Mouse (Mus musculus): ENCODE data around the gene Bpi.
A peak's percentile ranks its signal among the peaks of the same experiment; 100 is the strongest.

Gene Bpi

DNA sequence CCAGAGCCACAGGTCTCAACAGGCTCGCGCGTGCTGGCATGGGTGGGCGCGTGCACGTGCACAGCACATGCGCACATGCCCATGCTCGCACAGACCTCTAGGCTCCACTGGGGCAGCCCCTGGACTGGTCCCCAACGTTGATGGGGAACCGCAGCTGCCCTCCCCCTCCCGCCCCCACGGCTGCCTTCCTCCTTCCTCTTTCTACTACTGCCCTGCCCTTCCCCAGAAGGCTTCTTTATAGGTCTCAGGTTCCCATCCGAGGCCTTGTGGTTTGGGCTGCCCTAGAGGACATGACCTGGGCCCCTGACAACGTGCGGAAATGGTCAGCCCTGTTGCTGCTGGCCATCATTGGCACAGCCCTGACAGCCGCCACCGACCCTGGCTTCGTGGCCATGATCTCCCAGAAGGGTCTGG is at the start of gene Bpi:
Bpi (plus strand) TSS at position 90 of the 414 bp plus-strand sequence.
- peak in 1 of 2 experiments; percentile 12 for DNase-seq (ENCODE audit: low spot score in 2 of 2)

DNA sequence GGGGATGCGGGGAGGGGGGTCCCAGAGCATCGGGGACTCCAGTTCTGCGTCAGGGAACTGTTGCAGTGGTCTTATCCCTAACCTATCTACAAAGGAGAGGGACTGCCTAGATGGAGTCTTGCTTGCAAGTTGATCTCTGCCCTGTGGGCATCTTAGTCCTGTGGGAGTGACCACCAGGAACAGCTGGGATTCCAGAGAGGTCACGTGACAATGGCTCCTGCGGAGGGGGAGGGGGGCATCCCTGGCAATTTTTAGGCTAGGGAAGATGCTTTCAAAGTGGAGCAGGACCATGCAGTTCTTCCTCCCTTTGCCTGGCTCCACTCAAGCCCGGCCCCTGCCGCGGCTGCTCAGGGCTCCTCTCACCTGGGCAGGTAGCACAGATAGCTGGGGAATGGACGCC is 48.1 kb upstream of the Bpi start:
- no peak for DNase-seq (ENCODE audit: low spot score in 2 of 2)

DNA sequence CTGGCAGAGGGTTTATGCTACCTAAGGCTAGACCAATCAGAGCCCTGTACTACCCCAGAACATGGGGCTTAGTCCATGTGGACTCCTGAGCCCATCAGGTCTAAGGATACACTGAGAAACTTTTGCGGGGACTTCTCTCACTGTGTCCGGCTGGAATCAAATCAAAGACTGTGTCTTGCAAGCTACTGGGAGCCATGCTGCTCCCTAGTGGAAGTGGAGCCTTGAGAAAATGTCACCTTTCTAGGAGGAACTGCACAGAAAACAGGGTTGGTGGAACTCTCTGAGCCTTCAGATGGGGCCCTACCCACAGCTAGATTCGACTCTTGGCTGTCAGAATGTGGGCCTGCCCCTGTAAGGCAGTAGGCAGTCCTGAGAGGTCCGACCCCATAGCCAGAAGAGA is 47.4 kb upstream of the Bpi start:
- peak in 1 of 2 experiments; percentile 24 for DNase-seq (ENCODE audit: low spot score in 2 of 2)

DNA sequence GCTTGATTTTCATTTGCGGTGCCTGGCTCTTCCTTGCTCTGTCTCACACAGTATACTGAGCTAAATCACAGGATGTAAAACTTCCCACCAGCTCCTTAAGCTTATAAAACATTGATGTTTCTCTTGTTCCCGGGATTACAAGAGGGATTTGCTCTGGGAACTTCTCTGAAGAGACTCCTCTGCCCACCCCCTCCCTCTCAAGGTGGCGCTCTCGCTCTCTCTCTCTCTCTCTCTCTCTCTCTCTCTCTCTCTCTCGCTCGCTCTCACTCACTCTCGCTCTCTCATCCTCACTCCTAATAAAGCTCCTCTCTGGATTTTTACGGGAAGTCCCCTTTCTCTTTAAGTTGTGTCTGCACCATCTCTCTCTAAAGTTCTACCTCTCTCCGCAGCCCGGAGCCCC is 46.9 kb upstream of the Bpi start:
- DNase-seq (ENCODE audit: low spot score in 2 of 2), result no peak

DNA sequence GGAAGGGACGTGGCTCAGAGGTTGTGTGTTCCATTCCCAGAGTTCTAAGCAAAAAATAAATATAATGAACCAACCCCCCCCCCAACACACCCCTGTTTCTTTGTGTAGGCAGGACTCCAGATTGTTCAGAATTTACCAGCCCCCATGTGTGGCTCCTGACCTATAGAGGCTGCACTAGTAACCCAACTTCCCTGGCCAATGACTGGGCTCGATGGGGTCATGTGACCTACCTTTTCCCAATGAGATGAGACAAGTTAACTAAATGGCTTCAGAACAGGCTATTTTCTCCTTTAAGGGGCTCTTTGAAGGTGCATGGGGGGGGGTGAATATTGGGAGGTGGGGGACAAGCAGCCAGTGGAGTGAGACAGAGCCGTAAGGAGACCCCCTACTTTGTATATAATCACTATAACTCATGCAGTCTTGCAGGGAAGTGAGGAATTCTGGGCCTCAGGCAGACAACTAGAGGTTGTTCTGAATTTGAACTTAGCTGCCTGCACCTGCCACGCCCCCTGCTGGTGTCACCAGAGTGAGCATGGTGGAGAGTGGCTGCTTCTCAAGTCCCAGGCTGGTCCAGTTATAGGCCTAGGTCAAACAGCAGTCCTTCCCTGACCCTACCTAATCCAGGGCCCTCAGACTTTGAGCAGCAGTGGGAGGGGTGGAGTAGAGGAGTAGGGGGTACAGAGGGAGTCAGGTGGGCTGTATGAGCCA is 46.0 kb upstream of the Bpi start:
- no peak for DNase-seq (ENCODE audit: low spot score in 2 of 2)

DNA sequence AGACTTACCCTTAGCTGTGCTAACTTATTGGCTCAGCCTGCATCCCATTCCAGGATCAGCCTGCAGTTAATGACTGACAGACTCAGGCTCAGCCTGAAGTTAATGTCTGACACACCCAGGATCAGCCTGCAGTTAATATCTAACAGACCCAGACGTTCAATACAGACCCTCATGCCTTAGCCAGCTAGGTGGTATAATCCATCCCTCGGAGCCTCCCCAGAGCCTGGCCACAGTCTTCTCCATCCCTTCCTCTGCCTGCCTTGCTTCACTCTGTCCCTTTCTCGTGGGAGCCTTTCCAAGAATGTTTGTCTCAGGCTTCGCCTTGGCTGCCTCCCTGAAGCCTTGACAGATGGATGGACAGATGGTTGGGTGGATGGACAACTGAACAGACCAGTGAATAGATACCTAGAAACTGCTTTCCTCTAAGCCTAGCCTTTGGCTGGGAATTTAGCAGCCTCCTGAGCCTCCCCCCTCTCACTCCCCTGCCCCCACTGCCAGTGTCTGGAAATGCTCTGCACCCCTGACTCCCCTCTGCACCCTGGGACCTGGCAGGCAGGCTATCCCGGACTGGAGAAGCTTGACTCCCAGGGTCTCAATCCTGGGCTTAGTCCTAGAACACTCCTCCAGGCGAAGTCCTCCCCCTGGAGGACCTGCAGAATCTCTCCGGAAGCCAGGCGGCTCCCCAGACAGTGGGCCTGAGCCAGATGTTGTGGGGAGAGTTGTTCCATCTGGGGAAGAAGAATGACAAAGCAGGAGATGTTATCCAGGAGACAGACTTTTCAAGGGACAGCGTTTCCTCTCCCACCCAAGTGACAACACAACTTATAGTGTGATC is 42.4 kb upstream of the Bpi start:
- no peak for DNase-seq (ENCODE audit: low spot score in 2 of 2)

DNA sequence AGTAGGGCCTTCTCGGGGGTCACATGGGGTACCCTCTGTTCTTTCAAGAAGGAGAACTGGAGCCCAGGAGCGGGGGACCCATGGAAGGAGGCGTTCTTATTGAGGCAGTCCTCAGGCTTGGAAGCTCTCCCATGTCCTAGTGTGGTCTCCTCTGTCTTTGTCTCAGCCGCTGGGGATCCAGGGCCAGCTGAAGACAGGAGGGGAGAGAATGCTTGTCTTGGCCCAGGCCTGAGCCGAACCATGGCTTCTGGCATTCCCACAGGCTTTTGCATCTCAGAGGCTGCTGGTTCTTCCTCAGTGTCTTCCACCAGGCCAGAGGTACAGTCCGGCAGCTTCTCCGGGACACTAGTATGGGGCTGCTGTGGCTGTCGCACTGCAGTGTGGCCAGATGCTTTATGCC is 41.4 kb upstream of the Bpi start:
- DNase-seq (ENCODE audit: low spot score in 2 of 2), result no peak

DNA sequence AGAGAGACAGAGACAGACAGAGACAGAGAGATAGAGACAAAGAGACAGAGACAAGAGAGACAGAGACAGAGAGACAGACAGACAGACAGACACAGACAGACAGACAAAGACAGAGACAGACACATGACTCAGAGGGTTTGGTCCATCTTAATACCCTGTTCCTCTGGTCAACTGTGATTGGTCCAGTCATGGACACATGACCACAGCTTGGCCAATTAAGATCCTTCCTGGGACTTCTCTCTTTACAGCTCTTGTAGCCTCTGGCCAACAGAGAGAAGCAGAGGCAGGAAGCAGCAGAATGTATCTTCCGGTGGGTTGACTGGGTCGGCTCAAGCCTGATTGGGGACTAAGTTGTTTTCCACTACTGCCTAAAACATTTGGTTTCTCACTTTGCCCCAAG is 38.3 kb upstream of the Bpi start:
- no peak for DNase-seq (ENCODE audit: low spot score in 2 of 2)

DNA sequence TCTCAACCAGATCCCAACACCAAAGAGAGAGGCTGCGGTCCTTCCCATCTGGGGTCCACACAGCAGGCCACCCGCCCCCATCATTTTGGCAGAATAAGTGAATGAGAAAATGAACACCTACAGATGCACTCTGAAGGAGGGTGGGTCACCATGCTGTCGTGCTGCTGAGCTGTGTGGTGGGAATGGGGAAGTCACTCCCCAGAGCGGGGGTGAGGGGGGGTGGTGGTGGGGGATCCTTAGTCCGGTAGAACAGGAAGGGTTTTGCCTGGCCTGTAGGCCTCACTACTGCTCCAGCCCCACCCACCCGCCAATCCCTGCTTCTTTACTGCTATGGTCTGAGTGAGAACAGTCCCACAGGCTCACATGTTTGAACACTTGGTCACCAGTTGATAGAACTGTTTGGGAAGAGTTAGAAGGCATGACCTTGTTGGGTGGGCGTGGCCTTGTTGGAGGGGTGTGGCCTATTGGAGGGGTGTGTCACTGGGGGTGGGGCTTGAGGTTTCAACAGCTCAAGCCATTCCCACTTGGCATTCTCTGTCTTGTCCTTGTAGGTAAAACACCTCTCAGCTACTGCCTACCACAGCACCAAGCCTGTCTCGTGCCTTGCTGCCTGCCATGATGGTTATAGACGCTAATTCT is 36.3 kb upstream of the Bpi start:
- DNase-seq (ENCODE audit: low spot score in 2 of 2), result no peak

DNA sequence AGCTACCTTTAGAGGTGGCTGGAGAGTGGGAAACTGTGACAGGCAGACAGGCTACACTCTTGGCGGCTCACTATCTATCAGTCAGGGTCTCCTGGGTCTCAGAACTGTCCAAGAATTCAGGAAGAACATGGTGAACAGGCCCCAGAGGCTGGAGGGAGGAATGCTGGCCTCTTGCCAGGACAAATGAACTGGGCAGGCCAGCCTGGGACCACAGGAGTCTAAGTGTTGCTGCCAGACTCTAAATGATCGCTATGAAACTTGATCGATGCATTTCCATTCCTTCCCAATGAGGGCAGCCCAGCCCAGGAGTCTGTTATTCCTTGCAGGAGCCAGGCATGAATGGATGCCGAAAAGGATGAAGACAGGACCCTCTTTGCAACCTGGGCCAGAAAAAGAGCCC is 35.2 kb upstream of the Bpi start:
- no peak for DNase-seq (ENCODE audit: low spot score in 2 of 2)

DNA sequence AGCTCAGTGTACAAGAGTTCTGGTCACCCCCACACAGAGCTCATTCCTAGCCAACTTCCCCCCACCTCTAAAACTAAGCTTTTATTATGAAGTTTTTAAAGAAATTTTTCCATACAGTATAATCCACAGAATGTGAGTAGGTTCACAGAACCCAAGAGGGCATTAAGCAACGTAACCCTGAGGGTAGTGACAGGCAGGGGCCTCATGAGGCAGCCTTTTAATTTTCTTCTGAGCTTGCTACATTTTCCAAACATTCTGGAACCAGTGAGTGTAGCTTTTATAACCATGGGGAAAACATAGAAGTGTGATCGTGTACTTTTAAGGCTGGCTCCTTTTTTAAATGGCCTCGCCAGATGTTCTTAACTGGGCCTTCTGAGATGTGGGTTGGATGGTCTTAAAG is 34.4 kb upstream of the Bpi start:
- DNase-seq (ENCODE audit: low spot score in 2 of 2), result no peak

DNA sequence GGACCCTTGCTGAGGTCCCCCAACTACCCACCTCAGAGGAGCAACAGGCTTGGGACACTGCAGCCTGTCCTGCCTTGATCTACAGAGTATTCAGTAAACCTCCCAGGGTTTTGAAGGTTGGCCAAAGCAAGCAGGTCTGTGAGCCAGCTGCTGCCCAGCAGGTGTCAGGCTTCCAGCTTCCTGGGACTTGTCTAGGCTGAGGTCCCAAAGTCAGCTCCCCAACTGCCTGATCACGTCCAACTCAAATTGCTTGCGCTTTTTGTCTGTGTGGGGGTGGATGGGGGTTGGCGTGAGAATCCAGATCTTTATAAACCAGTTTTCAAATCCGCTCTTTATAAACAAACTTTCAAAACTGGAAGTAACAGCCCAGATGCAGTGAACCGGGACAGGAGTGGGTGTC is 32.6 kb upstream of the Bpi start:
- DNase-seq (ENCODE audit: low spot score in 2 of 2), result no peak

DNA sequence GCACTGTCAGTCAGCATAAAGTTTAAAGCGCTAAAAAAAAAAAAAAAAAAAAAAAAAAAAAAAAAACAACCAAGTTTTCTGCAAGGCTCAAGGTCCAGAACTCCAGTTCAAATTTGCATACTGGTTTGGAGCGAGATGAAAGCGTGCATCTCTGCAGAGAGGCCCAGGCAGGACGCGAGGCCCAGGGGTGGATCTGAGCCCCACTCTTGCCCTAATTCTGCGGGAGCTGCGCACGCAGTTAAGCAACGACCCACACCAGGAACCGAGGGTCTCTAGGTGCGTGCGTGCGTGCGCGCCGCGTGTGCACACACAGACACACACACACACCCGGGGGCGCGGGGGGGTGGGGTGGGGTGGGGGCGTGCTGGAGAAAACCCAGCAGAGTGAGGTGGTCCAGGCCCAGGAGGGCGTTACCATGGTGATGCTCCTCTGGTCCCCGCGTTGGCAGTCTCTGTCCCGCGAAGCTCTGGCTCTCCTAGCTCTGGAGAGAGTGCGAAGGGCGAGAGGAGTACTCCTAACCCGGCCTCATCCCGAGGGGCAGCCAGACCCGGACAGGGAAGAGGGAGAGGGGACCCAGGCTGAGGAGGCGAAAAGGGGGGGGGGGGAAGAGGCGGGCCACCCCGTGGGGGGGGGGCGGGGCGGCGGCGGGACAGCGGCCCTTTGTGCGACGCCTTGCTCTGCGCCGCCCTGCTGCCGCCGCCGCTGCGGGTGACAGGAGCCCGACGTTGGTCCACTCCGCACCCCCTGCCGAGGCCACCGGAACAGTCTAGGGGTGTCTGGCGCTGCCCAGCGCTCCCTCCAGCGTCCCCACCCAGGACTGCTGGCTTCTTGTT is 29.0 kb upstream of the Bpi start, which contains the start of gene D630003M21Rik:
D630003M21Rik (minus strand) TSS at position 553 of the 833 bp plus-strand sequence.
- DNase-seq (ENCODE audit: low spot score in 2 of 2), result no peak

DNA sequence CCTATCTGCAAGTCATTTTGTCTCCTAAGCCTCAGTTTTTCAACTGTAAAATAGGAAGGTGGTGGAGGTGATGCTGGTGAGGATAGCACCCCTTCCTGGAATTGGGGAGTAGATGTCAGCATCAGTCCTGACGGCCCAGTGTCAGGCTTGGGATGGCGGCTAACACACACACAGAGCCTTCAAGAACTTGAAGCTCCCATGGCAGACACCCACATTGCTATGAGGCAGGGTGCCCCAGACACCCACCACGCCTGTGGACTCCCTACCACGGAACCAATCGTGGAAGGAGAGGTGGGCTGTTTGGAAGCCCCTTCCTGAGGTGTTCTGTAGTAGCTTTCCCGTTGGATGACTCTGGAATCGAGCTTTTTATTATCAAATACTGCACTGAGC is 28.4 kb upstream of the Bpi start:
- DNase-seq (ENCODE audit: low spot score in 2 of 2), result no peak

DNA sequence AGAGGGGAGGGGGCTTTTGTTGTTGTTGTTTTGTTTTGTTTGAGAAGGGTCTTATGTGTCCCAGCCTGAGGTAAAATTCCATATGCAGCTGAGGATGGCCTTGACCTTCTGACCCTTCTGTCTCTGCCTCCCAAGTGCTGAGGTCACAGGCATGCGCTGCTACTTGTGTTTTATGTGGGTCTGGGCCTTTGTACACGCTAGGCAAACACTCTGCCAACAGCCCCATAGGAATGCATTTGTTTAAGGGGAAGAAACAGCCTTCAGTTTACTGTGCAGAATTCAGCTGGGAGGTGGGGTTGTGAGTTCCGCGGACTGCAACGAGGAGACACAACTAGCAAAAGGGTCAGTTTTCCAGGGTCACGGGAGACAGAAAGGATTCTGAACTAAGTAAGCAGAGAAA is 27.3 kb upstream of the Bpi start:
- no peak for DNase-seq (ENCODE audit: low spot score in 2 of 2)

DNA sequence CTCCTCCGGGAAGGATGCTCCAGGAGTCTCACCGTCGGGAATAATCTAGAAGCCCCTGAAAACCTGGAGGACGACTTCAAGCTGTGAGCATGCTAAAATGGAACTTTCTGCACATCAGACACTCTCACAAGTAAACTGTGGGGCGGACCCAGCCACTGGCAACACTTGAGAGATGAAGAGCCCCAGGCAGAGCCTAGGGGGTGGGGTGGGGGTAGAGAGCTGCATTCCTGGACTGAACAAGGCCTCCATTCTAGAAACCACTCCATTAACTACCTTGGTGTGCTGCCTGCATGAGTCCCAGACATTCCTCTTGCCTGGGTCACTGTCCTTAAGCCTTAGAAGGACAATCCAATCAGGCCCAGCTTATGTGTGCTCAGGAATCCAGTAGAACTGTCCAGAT is 26.8 kb upstream of the Bpi start:
- no peak for DNase-seq (ENCODE audit: low spot score in 2 of 2)

DNA sequence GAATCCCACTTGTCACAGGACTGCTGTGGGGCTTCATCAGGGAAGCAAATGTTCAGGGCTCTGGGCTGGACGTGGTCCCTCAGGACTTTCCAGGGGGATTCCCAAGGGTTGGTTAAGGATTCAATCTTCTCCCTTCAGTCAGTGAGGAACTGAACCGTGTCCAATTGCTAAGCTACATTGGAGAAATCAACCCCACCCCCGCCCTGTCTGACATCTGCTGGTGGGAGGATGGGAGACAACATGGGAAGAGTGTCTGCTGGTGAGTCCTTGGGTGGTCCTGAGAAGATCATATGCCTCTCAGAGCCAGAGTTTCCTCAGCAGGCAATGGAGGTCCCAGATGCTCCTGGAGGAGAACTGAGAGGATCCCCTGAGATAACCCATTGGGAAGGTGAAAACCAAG is 25.5 kb upstream of the Bpi start:
- no peak for DNase-seq (ENCODE audit: low spot score in 2 of 2)

DNA sequence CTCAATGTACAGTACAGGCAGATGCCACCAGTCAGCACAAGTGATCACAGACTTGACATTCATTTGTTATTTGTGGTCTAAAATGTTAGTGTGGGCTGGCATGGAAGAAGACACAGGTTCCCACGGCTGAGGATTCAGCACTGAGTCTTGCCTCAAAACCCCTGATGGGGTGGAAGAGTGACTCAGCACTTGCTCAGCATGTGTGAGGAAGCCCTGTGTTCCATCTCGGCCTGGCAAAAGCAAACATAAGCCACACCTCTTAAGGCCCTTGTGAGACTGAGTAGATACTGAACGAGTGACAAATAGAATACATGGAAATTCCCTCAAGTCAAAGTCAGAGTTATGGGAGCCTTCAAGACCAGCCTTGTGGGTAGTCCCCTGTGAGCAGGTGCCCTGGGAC is 24.8 kb upstream of the Bpi start:
- no peak for DNase-seq (ENCODE audit: low spot score in 2 of 2)

DNA sequence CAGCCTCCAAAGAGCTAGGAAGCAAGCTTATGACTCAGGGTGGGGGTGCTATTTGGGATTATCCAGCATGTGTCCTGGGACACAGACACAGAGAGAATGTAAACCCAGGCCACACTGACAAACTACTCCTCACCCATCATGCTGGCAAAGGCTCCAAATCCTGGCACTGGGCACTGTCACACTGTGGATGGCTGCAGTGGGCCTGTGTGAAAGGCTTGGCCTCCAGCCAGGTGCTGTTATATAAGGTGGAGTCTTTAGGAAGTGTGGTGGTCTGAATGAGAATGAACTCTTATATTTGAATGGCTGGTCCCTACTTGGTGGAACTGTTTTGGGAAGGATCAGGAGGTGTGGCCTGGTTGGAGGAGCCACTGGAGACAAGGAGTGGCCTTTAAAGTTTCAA is 21.2 kb upstream of the Bpi start:
- no peak for DNase-seq (ENCODE audit: low spot score in 2 of 2)

DNA sequence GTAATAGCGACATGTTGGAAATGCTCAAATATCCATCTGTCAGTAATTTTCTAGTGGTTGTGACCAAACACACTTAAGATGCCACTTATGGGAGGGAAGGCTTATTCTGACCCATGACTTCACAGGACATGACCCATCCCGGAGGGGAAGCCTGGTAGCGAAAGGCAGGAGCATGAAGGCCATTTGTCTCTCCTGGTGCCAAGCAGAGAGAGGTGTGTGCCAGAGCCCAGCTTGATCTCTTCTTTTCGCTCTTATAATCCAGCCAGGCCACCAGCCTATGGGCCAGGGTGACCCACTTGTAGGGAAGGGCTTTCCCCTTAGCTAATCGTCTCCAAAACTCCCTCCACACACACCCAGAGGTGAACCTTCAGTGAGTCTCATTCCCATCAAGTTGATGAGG is 19.8 kb upstream of the Bpi start:
- no peak for DNase-seq (ENCODE audit: low spot score in 2 of 2)

DNA sequence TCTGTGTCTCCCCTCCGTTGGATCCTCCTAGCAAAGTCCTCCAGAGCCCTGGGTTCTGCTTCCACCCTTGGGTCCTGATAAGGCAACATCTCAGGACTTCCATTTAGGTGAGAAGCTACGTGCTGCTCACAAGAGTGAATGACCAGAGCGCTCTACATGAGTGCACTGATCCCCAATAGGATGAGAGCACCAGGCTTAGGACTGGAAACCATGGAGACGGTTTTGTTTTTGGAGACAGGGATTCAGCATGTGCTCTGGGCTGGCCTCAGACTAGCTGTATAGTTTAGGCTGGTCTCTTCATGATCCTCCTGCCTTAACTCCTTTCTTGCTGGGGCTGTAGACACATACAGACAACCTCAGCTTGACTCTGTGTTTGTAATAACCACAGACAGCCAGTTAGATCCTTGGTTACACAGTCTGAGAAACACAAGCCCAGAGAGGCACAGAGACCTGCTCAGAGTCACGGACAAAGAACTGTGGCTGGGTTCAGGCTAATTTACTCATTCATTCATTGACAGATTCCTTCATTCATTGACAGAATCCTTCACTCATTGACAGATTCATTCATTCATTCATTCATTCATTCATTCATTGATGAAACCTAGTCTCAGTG is 16.7 kb upstream of the Bpi start:
- DNase-seq (ENCODE audit: low spot score in 2 of 2), result no peak

Data from natural killer cell, adult 2 months (primary cell).